Mouse (Mus musculus) splenic B cell, adult 2 months (primary cell): ENCODE data around the gene Hist2h2bb.

Source experiments
- DNase-seq: peaks from one replicate; pipeline ENCODE4 v3.0.0-alpha.2; 2011; ENCODE audit warnings: low read depth, low spot score
- H3K27me3 ChIP-seq: 2 replicates; pipeline ENCODE4 v1.6.1; 2012; ENCODE audit warnings: mild to moderate bottlenecking, low read length, moderate library complexity, mixed read lengths; ENCODE audit not compliant: control insufficient read depth, poor library complexity, insufficient read depth, severe bottlenecking
- H3K36me3 ChIP-seq: 2 replicates; pipeline ENCODE4 v1.6.1; 2012; ENCODE audit warnings: mild to moderate bottlenecking, low read length, moderate library complexity, mixed read lengths; ENCODE audit not compliant: control insufficient read depth, poor library complexity, insufficient read depth, severe bottlenecking

The Hist2h2bb gene

DNA sequence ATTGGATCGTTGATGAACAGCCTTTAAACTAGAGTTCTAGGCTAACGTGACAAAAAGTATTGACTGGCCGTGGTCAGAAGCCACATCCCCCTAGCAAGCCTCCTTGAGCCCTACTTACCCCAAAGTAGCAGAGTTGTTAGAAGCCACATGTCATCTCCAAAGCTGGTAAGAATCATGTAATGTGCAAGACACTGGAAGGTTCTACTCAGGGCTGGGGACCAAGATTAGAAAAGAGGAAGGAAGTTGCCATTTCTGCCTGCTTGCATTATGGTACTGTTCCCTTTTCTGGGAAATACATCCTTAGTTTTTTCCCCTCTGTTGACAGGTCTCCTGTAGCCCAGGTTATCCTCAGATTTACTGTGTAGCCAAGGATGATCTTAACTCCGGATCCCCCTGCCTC lies 24.2 kb downstream of the Hist2h2bb start, which contains the start of gene Fcgr1:
Gene Fcgr1, minus strand, starts transcription at position 183 of the 400 bp plus-strand sequence.
- peak; percentile 35 for DNase-seq
- H3K27me3 ChIP-seq: no peaks in the 10 kb centered on the region
- no peaks in the 10 kb centered on the region for H3K36me3 ChIP-seq

DNA sequence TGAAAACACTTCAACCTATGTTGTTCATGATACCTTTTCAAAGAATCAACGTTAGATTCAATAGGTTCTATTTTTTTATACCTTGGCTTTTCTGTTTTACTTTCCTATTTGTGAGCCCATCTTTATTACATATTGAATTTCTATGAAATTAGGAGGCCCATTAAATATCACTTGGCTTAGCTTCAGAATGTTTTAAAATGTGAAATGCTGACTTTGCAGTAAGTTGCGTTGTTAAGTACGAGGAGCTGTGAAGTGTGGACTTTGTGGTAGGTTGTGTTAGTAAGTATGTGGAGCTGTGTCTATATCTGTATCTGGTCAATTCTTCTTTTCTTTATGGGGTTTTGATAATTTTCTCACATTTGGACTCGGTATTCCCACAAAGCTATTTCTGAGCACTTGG lies 28.8 kb downstream of the Hist2h2bb start:
- no peak for DNase-seq
- H3K27me3 ChIP-seq: peaks cover 2% of the 10 kb centered on the region; the same call in 1 of the 2 replicates
- H3K36me3 ChIP-seq: no peaks in the 10 kb centered on the region

- DNase-seq: no peak
Measured at GRCm38 (mm10) chr3:96299562-96299961, 30.0 kb downstream of the Hist2h2bb start.

GRCm38 (mm10) chr3:96300706-96301529 lies 31.4 kb downstream of the Hist2h2bb start:
- peak; percentile 51 for DNase-seq
- H3K27me3 ChIP-seq: peaks cover 2% of the 10 kb centered on the region; the same call in 1 of the 2 replicates
- H3K36me3 ChIP-seq: no peaks in the 10 kb centered on the region

More at GRCm38 (mm10) chr3:96299562-96299961, 30.0 kb downstream of the Hist2h2bb start:
- no peaks in the 10 kb centered on the region for H3K36me3 ChIP-seq
- peaks cover 2% of the 10 kb centered on the region; the same call in 1 of the 2 replicates for H3K27me3 ChIP-seq

DNA sequence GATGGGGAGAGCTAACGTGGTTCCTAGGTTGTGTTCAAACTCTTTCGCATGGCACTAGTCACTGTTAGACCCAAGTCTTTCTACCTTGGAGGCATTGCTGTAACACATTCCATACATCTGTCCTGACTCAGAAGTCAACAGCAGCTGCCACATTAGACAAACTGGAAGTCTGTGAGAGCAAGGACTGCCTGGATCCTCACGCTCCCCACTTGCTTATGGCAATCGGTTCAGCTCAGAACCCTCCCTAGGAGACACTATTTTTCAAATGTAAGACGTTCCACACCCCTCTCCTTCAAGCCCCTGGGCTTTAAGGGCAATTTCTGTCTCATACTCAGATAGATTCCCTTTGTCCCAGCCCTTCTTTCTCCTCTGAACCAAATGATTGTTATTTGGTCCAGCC lies 32.5 kb downstream of the Hist2h2bb start:
- no peak for DNase-seq
- Histone ChIP-seq H3K27me3 (peaks cover 4% of the 10 kb centered on the region; the same call in 1 of the 2 replicates), H3K36me3 (no peaks in the 10 kb centered on the region)

GRCm38 (mm10) chr3:96306506-96306905 lies 37.0 kb downstream of the Hist2h2bb start:
- H3K36me3 ChIP-seq: no peaks in the 10 kb centered on the region
- peaks cover 4% of the 10 kb centered on the region; the same call in 1 of the 2 replicates for H3K27me3 ChIP-seq
- DNase-seq: no peak

- H3K27me3 ChIP-seq: 0 out of 2 replicates have a peak, but pooled peaks cover 2% of the 10 kb centered on the region
- DNase-seq: no peak
- no peaks in the 10 kb centered on the region for H3K36me3 ChIP-seq
Measured at GRCm38 (mm10) chr3:96309441-96309840, 39.9 kb downstream of the Hist2h2bb start.

GRCm38 (mm10) chr3:96312341-96313098 lies 43.0 kb downstream of the Hist2h2bb start:
- no peak for DNase-seq
- Histone ChIP-seq H3K36me3 (no peaks in the 10 kb centered on the region), H3K27me3 (no peaks in the 10 kb centered on the region)
